Mouse (Mus musculus): ENCODE measurements around the gene Glod4. TPM values are rescaled to one million over a fixed set of nuclear protein-coding genes. Genes with fewer than 3 reads are reported as not detected.

Gene Glod4
- polyA plus RNA-seq, 1 experiment from 2014 or later = 131 TPM

DNA sequence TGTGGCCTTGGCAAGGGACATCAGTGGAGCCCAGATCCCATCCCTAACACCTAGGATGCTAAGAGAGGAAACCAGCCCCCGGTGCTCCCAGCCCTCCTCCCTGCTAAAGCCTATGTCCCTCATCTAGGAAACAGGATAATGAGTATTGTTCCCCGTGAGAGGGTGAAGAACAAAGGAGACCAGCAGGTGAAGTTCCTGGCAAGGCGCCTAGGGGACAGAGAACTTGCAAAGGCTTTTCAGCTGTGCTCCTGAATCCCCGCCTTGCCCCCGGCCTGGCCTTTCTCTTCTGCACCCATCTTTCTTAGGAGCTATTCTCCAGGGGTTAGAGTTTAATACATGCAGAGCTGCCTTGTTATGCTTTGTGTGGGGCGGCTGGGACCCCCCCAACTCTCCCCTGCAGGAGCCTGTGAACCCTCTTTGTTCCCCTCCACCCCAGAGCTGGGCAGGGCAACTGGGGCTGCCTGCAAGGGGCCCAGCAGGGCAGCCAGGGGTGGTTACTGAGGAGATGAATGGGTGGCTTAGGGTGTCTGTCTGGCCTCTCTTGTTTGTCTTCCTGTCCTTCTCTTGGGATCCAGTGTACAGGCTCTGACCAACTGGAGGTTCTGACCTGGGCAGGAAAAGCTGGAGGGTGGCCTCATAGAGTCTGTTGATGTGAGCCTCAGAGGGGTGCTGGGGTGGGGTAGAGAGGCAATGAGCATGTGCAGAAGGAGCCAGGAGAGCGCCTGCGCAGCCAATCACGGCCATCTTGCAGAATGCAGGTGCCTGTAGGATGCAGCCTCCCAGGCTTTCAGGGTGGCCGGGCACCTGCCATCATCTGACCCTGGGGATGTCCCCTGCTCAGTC lies 16.9 kb upstream of the Glod4 start:
- no peak overlapping the region for H3K4me2 ChIP-seq (ENCODE audit: low read length)

DNA sequence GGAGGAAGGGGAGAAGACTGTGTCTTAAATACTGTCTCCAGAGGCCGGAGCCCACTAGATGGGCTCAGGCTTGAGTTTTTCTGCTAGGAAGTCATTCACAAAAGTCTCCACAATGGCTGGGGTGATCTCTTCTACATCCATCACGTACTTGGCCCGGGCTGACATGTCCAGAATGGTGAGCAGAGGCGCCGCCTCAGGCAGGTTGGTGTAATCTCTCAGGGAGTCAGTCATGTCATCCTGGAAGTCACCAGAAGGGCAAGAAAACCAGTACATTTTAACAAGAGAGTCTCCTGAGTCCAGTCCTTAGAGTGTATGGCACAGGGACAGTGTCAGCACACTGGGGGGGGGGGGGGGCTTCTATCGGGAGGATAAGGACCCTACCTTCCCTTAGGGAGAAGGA lies 15.0 kb upstream of the Glod4 start:
- DNase-seq (ENCODE audit: low spot score) (no peak), ATAC-seq (replicated peaks; ENCODE audit: low FRiP score, low read depth) (no peak)
- no peaks in the 10 kb centered on the region for H3K27me3 ChIP-seq (ENCODE audit: insufficient read depth, low read length)
- 86% methylated on average over 6 of the region's 6 CpGs for WGBS
- H3K4me2 ChIP-seq (ENCODE audit: low read length) = no peak overlapping the region
- H3K4me1 ChIP-seq (replicated peaks; ENCODE audit: insufficient read depth, low read length) = peaks cover 6% of the 10 kb centered on the region; the same call in 1 of the 2 replicates
- no peak overlapping the region for H3K9ac ChIP-seq (ENCODE audit: low read depth, low read length)
- H3K9me3 ChIP-seq (replicated peaks; ENCODE audit: low read length) = no peaks in the 10 kb centered on the region
- H3K36me3 ChIP-seq (ENCODE audit: insufficient read depth, low read length) = peaks cover 4% of the 10 kb centered on the region; the same call in 1 of the 2 replicates
- no peak for TF ChIP-seq CTCF (IDR thresholded peaks at IDR 0.05; ENCODE audit: low read depth)
- no peak overlapping the region for H3K27ac ChIP-seq
- H3K4me3 ChIP-seq (replicated peaks; ENCODE audit: low read depth, low read length) = no peak overlapping the region

More for the DNA sequence above, 16.9 kb upstream of the Glod4 start:
- no peak for TF ChIP-seq CTCF (IDR thresholded peaks at IDR 0.05; ENCODE audit: low read depth)
- Histone ChIP-seq H3K4me3 (replicated peaks; ENCODE audit: low read depth, low read length) (no peak overlapping the region), H3K9me3 (replicated peaks; ENCODE audit: low read length) (no peaks in the 10 kb centered on the region), H3K9ac (ENCODE audit: low read depth, low read length) (no peak overlapping the region), H3K36me3 (ENCODE audit: insufficient read depth, low read length) (peaks cover 4% of the 10 kb centered on the region; the same call in 1 of the 2 replicates), H3K27me3 (ENCODE audit: insufficient read depth, low read length) (no peaks in the 10 kb centered on the region), H3K4me1 (replicated peaks; ENCODE audit: insufficient read depth, low read length) (peaks cover 6% of the 10 kb centered on the region; the same call in 1 of the 2 replicates), H3K27ac (no peak overlapping the region)
- DNase-seq (ENCODE audit: low spot score) (no peak), ATAC-seq (replicated peaks; ENCODE audit: low FRiP score, low read depth) (no peak)
- WGBS = 75% methylated on average over 10 of the region's 10 CpGs

DNA sequence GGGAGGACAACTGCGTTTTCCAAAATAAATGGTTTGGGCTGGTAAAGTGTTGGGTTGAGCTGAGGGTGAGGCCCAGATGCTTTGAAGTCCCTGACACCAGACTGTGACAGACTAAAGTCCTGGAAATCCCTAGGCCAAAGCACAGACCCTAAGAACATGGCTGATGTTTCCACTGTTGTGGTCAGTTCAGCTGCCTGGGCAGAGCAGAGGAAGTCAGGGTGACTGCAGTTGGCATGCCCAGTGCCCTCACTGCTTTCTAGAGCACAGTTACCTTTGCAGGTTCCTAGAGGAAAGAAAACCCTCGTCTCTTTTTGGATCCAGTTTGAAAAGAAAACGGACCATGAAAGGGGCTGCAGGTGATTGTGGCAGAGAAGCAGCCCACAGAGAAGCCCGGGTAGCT lies 13.9 kb upstream of the Glod4 start:
- WGBS = 64% methylated on average over 4 of the region's 4 CpGs

DNA sequence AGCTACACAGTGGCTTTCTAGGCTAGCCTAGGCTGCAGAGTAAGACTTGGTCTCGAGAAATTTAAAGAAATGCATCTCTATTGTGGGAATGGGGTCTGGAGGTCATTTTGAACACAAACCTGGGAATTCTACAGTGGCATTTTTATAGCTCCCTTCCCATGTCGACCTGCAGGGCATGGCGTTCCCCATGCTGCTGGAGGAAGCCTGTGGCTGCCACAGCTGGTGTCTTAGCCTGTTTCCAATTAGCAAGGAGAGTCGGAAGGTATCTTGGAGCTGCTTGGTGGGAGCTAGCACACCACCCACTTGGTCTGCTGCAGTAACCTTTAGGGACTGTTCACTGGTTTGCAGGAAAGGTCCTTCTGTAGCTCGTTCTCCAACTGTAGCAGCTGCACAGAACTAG lies 12.6 kb upstream of the Glod4 start:
- peaks cover 6% of the 10 kb centered on the region; the same call in 1 of the 2 replicates for H3K4me1 ChIP-seq (replicated peaks; ENCODE audit: insufficient read depth, low read length)
- H3K9ac ChIP-seq (ENCODE audit: low read depth, low read length) = no peak overlapping the region
- H3K36me3 ChIP-seq (ENCODE audit: insufficient read depth, low read length) = no peaks in the 10 kb centered on the region; the same call in 1 of the 2 replicates
- DNase-seq (ENCODE audit: low spot score) (no peak), ATAC-seq (replicated peaks; ENCODE audit: low FRiP score, low read depth) (no peak)
- TF ChIP-seq CTCF (IDR thresholded peaks at IDR 0.05; ENCODE audit: low read depth) = no peak
- H3K4me3 ChIP-seq (replicated peaks; ENCODE audit: low read depth, low read length) = no peak overlapping the region
- WGBS = 20% methylated on average over 5 of the region's 5 CpGs
- no peaks in the 10 kb centered on the region for H3K9me3 ChIP-seq (replicated peaks; ENCODE audit: low read length)
- H3K27me3 ChIP-seq (ENCODE audit: insufficient read depth, low read length) = no peaks in the 10 kb centered on the region
- H3K27ac ChIP-seq = no peak overlapping the region
- no peak overlapping the region for H3K4me2 ChIP-seq (ENCODE audit: low read length)

More for the DNA sequence above, 13.9 kb upstream of the Glod4 start:
- no peak for DNase-seq (ENCODE audit: low spot score)
- no peak for ATAC-seq (replicated peaks; ENCODE audit: low FRiP score, low read depth)
- H3K4me1 ChIP-seq (replicated peaks; ENCODE audit: insufficient read depth, low read length) = peaks cover 6% of the 10 kb centered on the region; the same call in 1 of the 2 replicates
- H3K4me3 ChIP-seq (replicated peaks; ENCODE audit: low read depth, low read length) = no peak overlapping the region
- no peaks in the 10 kb centered on the region for H3K27me3 ChIP-seq (ENCODE audit: insufficient read depth, low read length)
- H3K4me2 ChIP-seq (ENCODE audit: low read length) = no peak overlapping the region
- no peaks in the 10 kb centered on the region for H3K9me3 ChIP-seq (replicated peaks; ENCODE audit: low read length)
- H3K36me3 ChIP-seq (ENCODE audit: insufficient read depth, low read length) = peaks cover 4% of the 10 kb centered on the region; the same call in 1 of the 2 replicates
- no peak overlapping the region for H3K9ac ChIP-seq (ENCODE audit: low read depth, low read length)
- TF ChIP-seq CTCF (IDR thresholded peaks at IDR 0.05; ENCODE audit: low read depth) = no peak
- no peak overlapping the region for H3K27ac ChIP-seq

DNA sequence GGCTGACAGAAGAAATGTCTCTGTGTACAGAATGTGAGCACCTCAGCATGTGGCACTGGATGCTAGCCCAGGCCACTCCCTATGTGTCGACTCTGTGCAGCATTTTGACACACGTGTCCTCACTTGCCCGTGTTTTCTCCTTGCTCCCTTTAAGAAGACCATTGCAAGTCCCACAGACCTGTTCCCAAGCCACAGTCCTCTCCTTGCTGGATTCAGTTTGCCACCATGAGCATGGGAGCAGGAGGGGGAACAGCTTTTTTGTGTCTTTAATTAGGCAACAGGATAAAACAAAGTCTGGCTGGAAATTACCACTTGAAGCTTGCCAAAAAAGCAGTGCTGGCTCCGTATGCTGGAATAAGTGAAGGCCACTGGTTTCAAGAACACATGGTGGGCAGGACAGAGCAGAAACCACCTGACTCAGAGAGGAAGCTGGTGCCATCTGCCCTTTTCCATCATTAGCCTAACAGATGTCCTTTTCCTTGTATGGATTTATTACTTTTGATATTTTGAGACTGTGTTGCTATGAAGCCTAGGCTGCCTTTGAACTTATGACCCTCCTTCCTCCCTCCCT lies 12.0 kb upstream of the Glod4 start:
- Histone ChIP-seq H3K4me3 (replicated peaks; ENCODE audit: low read depth, low read length) (no peak overlapping the region), H3K27me3 (ENCODE audit: insufficient read depth, low read length) (no peaks in the 10 kb centered on the region), H3K4me1 (replicated peaks; ENCODE audit: insufficient read depth, low read length) (peaks cover 6% of the 10 kb centered on the region; the same call in 1 of the 2 replicates), H3K4me2 (ENCODE audit: low read length) (no peak overlapping the region), H3K9ac (ENCODE audit: low read depth, low read length) (no peak overlapping the region), H3K9me3 (replicated peaks; ENCODE audit: low read length) (no peaks in the 10 kb centered on the region), H3K27ac (no peak overlapping the region), H3K36me3 (ENCODE audit: insufficient read depth, low read length) (no peaks in the 10 kb centered on the region)
- no peak for TF ChIP-seq CTCF (IDR thresholded peaks at IDR 0.05; ENCODE audit: low read depth)
- DNase-seq (ENCODE audit: low spot score) (peak; percentile 35), ATAC-seq (replicated peaks; ENCODE audit: low FRiP score, low read depth) (no peak)
- 61% methylated on average over 4 of the region's 4 CpGs for whole genome bisulfite sequencing

DNA sequence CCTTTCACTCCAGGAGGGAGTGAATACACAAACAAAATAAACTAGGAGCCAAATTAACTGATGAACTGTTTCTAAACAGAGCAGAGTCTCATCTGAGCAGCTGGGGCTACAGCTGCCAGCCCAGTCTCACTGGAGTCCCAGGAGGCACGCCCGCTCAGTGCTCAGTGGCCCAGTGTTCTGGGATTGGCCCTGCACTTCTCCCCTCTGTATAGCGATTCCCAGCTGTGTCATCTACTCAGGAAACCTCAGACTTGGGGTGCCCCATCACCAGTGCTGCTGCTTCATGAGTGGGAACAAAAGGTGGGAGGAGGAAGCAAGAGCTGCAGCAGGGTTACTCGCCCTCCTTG lies 10.4 kb upstream of the Glod4 start:
- no peak for TF ChIP-seq CTCF (IDR thresholded peaks at IDR 0.05; ENCODE audit: low read depth)
- Histone ChIP-seq H3K27ac (no peak overlapping the region), H3K9ac (ENCODE audit: low read depth, low read length) (no peak overlapping the region), H3K4me1 (replicated peaks; ENCODE audit: insufficient read depth, low read length) (peaks cover 6% of the 10 kb centered on the region; the same call in 1 of the 2 replicates), H3K4me3 (replicated peaks; ENCODE audit: low read depth, low read length) (no peak overlapping the region), H3K9me3 (replicated peaks; ENCODE audit: low read length) (no peaks in the 10 kb centered on the region), H3K27me3 (ENCODE audit: insufficient read depth, low read length) (no peaks in the 10 kb centered on the region), H3K36me3 (ENCODE audit: insufficient read depth, low read length) (0 out of 2 replicates have a peak, but pooled peaks cover 4% of the 10 kb centered on the region), H3K4me2 (ENCODE audit: low read length) (no peak overlapping the region)
- 75% methylated on average over 4 of the region's 4 CpGs for WGBS
- ATAC-seq (replicated peaks; ENCODE audit: low FRiP score, low read depth) (no peak), DNase-seq (ENCODE audit: low spot score) (no peak)

Measured in kidney, postnatal 0 days (tissue).